In the genomic region with DNA sequence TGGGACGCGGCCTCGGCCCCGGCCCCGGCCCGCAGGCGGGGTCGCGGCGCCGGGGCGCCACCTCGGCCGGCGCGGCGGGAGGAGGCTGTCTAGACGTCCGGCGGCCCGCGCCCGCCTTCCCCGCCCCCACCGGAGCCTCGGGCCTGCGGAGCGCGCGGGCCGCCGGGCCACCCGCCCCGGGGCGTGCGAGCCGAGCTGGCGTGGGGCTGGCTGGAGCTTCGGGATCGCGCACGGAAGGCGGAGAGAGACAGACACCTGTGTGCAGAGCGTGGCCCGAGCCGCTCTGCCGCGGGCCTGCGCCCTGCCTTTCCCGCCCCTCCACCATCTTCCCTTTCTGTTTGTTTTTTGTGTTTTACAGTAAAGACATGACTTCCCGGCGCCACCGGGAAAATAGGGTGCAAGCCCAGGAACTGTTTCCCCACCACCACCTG, we compare ENCODE assay signal across 8 mouse cellular contexts. TPM values are rescaled to one million over a fixed set of nuclear protein-coding genes. Genes with fewer than 3 reads are reported as not detected.
DNase-seq lines count a peak whose midpoint lies in the region; ATAC-seq lines count a peak whose summit lies in the region.

No protein-coding gene starts in this region.

- no peaks in the 10 kb centered on the region for H3K27me3 ChIP-seq in limb, embryonic 13.5 days
- no peaks in the 10 kb centered on the region for H3K27me3 ChIP-seq in midbrain, embryonic 12.5 days

- peaks cover 26% of the 10 kb centered on the region for H3K36me3 ChIP-seq in limb, embryonic 13.5 days
- H3K36me3 ChIP-seq in midbrain, embryonic 12.5 days: peaks cover 15% of the 10 kb centered on the region

- peaks cover 26% of the 10 kb centered on the region for H3K4me1 ChIP-seq in limb, embryonic 13.5 days
- H3K4me1 ChIP-seq in midbrain, embryonic 12.5 days: peaks cover 22% of the 10 kb centered on the region

- H3K4me3 ChIP-seq in limb, embryonic 13.5 days: peak overlapping the region; percentile 97
- H3K4me3 ChIP-seq in midbrain, embryonic 12.5 days: peak overlapping the region; percentile 81

- peak overlapping the region; percentile 67 for H3K4me2 ChIP-seq in limb, embryonic 13.5 days (replicated peaks)
- H3K4me2 ChIP-seq in midbrain, embryonic 12.5 days (replicated peaks): peak overlapping the region; percentile 72

- peak overlapping the region; percentile 95 for H3K9ac ChIP-seq in limb, embryonic 13.5 days
- H3K9ac ChIP-seq in midbrain, embryonic 12.5 days (replicated peaks): peak overlapping the region; percentile 93

- ATAC-seq in limb, embryonic 13.5 days (ENCODE audit: low FRiP score, low read depth): peak; percentile 0; the same call in 1 of the 2 replicates
- ATAC-seq in midbrain, embryonic 12.5 days (ENCODE audit: low FRiP score, low read depth): peak; percentile 10
- no peak for ATAC-seq in inflammation-experienced regulatory T-cells, adult 6 months

- WGBS in limb, embryonic 13.5 days: 0% methylated on average over 18 of the region's 53 CpGs
- 1% methylated on average over 26 of the region's 53 CpGs for WGBS in midbrain, embryonic 12.5 days

- no peaks in the 10 kb centered on the region; the same call in 1 of the 2 replicates for H3K9me3 ChIP-seq in limb, embryonic 13.5 days
- H3K9me3 ChIP-seq in midbrain, embryonic 12.5 days: no peaks in the 10 kb centered on the region

- peak; percentile 58 to 68 for DNase-seq in adrenal gland, adult 18-20 months (ENCODE audit: low spot score in 2 of 2)
- DNase-seq in embryo, embryonic 11 days: peak; percentile 62
- DNase-seq in gastrocnemius, postnatal 4 days (ENCODE audit: low spot score in 2 of 2): peak; percentile 30 to 44
- peak; percentile 63 for DNase-seq in kidney, adult 18-20 months
- peak; percentile 46 for DNase-seq in spleen, adult 12 weeks (ENCODE audit: low spot score)

- peak overlapping the region; percentile 97 for H3K27ac ChIP-seq in limb, embryonic 13.5 days
- peak overlapping the region; percentile 97 for H3K27ac ChIP-seq in midbrain, embryonic 12.5 days (replicated peaks)

RNA-seq across cellular contexts. Expression of gene Cggbp1, which starts 0.7 kb away (rescaled TPM):
- total RNA-seq in adrenal gland, adult 18-20 months (2021): 100 to 1,000 TPM; 125 to 140 TPM
- 10 to 100 TPM; 64.2 to 70.3 TPM for total RNA-seq in gastrocnemius, postnatal 4 days (2021)
- 83.0 and 91.9 TPM in 2 replicates for polyA plus RNA-seq in limb, embryonic 13.5 days (2015; fragmentation: Nextera tagmentation; extraction: Ambion mirVana)
- polyA plus RNA-seq in midbrain, embryonic 12.5 days (2016; fragmentation: Nextera tagmentation; extraction: Ambion mirVana): 114 and 116 TPM in 2 replicates
- polyA plus RNA-seq in inflammation-experienced regulatory T-cells, adult 6 months (2017; shearing (Covaris generic)): 10 to 100 TPM; 33.5 to 79.9 (median 39.7) TPM

RNA-seq across cellular contexts. Expression of gene Zfp654, which starts 1.0 kb away (rescaled TPM):
- total RNA-seq in adrenal gland, adult 18-20 months (2021): 10 to 100 TPM; 20.6 to 23.3 TPM
- total RNA-seq in gastrocnemius, postnatal 4 days (2021): 1 to 10 TPM; 7.9 to 9.6 TPM
- 6.1 and 6.8 TPM in 2 replicates for polyA plus RNA-seq in limb, embryonic 13.5 days (2015; fragmentation: Nextera tagmentation; extraction: Ambion mirVana)
- polyA plus RNA-seq in midbrain, embryonic 12.5 days (2016; fragmentation: Nextera tagmentation; extraction: Ambion mirVana): 10.6 and 11.2 TPM in 2 replicates
- polyA plus RNA-seq in inflammation-experienced regulatory T-cells, adult 6 months (2017; shearing (Covaris generic)): 10 to 100 TPM in 1 of 3 experiments, 1 to 10 TPM in 2; 9.0 to 10.3 (median 9.5) TPM
